Mouse (Mus musculus) cerebellum, postnatal 36 days (tissue): Measurements from ENCODE around the gene Ets2.
A peak's percentile ranks its signal among the peaks of the same experiment; 100 is the strongest.
"Not testable (repeated sequence)": the region's sequence is repeated elsewhere in the genome, so short reads cannot be mapped to it uniquely, and the experiment has no call there.

Experiments used
- DNase-seq, 2 experiments: peaks; one replicate each; pipeline ENCODE4 v3.0.0; 2021 to 2022; ENCODE audit warnings: mixed read lengths in 2 of 2

Gene Ets2

DNA sequence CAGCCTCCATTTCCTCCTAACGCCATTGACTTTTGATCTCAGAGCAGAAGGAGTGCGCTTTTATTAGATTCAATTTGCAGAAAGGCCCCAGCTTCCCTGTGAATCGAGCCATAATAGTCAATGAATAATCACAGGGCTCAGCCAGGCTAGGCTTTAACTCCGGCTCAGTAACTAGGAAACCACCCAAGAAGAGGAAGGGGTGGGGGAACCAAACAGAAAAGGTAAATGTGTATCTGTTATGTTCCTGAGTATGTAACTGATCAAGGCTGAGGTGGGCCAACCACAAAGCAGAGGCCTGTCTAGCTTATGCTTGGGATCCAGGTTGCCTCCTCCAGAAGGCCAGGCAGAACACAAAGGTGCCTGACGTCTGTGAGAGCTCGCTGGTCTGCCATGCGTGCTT, 1.7 kb upstream of the Ets2 start:
- DNase-seq = no peak

DNA sequence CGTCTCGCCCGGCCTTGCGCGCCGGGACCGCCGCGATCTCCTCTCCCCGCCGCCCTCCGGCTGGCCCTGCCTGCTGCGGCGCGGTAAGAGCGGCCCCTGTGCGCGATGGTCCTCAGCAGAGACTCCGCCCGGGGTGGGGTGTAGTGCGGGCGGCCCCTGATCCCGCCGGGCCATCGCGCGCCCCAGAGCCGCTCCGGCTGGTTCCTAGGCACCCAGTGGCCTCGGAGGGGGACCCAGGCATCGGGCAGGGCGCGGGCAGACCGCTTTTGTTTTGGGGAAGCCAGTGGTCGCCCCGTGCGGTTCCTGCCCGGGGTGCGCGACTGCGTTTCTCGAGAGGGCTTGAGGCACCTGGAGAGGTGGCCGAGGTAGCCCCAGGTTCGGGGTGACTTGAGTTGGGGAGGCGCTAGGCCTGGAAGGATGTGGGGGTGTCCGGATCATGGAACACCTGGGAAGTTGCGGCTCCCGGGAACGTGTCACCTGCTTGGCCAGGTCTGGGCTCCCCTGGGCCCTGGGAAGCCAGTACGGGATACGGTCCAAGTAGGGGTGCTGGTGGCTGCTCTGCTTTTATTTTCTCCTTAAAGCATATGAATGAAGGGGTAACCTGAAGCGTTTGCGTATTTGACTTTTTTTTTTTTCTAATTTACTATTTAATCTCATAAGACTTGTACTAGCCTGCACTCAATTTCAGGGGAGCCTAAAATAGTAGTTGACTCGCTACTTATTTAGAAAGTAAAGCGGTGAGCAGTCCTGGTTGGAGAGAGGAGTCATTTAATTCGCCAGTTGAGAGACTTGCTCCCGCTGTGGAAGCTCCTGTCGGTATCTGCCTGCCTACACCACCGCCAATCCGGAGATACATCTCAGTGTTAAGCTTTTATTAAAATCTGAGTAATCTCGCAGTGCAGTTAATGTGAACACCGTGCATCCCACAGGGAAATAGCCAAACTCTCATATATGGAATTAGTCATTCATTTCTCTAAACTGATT, 979 bp downstream of the Ets2 start:
- DNase-seq = peak; percentile 38 to 57

DNA sequence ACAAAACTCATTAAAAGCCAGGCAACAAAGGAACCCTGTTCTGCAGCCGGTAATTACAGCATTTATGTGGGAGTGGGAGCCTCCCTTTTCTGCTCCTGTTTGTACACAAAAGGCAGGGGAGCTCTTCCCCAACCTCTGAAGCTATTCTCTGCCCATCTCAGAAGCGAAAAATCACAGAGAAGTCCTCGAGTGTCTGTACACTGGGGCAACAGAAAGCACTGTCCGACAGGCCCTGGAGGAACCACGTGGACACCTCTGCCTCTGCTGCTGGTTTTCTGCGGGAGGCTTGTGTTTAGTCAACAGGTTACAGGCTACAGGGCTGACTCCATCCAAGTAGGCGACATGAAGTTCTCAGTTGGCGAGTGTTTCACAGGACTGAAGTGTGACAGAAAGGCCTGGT, 2.1 kb downstream of the Ets2 start:
- no peak for DNase-seq

DNA sequence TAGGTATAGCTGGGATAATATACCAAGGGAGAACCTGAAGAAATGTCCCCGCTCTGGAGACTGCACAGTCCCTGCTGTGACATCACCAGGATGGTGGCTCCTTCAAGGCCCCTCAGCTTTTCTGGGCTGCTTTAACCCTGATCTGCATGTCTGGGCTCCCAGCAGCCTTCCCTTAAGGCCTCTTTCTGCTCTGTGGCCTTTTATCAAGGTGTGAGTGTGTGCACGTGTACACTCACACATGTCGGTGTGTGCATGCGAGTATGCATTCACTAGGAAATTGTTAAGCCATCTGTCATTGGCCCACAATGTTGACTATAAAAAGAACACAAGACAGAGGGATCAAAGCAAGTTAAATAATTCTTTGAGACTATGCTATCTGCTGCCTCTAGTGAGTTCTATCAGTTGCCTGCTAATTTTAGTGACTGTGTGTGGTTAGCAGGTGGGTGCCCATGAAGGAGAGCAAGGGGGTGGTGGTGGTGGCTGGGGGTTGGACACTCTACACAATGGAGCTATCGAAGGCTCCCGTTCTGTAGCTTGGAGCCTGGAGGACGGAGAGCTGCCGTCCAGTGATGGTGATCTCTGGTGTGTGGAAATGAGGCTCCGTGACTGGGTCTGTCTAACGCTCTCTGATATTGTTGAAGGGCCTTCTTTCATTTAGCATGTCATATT, 2.9 kb downstream of the Ets2 start:
- no peak for DNase-seq

DNA sequence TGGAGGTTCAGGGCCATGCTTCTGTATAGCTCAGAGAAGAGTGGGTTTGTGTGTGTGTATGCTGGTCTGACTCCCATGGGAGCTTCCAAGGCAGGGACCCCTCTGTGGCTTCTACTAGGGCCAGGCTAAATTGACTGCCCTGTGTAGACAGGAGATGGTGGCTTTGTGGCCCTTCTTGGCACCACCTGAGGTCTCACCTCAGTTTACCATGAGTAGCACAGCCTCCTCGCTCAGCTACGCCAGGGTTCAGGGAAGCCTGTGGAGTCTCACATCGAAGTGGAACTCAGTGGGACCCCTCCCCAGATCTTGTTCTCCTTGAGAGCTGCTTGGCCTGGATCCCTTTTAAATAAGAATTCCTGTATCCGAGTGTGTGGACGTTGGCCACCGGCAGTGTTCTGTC, 3.9 kb downstream of the Ets2 start:
- DNase-seq = no peak

DNA sequence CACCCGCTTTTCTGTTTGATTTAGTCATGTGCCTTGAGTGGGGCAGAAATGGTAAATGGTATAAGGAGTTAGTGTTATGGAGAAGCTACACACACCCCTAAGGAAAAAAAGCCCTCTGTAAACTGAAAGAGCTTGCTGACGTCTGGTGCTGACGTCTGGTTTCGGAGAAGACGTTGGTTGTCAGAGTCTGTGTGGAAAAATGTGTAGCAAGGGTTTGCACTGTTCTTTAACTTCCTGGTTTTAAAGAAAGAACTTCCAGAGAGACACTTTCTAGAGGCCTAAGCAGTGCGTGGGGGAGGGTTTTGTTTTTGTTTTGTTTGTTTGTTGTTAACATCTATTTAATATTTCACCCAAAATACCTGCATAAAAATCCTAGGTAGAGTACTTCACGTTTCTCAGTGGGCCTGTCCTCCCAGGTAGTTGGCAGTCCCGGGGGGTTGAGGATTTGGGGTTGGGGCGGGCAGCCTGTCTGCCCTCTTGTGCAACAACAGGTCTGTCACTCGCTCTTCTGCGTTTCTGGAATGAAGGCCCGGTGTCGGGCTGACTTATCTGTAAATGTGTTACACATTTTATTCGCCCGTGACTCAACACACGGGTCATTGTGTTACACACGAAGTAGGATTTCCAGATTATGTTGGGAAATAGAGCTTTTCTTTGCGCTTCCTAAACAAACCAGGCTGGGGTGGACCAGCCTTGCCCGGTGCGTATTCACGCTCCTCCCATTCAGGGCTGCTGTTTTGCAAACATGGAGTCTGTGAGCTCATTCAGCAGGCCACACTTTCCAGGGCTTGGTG, 6.5 kb downstream of the Ets2 start:
- no peak for DNase-seq

DNA sequence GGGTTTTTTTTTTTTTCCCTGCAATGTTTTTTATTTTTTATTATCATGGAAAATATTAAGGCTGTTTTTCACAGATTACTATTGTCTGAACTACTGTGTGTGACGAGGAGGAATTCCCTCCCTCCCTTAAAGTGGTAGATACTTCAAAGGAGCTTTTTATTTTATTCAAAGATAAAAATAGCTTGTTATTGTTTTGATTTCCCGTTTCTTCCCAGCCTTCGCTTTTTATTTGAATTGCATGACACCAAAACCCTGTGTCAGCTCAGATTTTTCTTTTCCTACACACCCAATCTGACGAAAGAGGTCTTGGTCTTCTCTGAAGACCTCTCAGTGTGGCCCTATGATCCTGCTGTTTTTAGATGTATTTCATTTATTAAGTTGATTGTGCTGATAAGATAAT, 7.3 kb downstream of the Ets2 start:
- no peak for DNase-seq

DNA sequence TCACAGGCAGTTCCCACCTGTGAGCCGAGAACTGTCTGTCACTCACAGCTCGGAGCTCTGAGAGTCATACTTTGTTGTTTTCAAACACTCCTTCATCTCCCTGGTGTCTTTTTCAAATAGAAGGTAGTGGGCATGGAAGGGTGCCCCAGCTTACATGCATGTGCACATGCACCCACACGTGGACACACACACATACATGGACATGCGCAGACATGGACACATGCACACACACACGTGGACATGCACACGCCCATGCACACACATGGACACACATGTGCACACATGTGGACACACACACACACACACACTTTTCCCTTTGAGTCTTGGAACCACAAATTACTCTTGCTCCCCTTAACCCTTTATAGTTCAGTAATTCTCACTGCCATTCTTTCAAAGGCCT, 8.3 kb downstream of the Ets2 start:
- DNase-seq = no peak

DNA sequence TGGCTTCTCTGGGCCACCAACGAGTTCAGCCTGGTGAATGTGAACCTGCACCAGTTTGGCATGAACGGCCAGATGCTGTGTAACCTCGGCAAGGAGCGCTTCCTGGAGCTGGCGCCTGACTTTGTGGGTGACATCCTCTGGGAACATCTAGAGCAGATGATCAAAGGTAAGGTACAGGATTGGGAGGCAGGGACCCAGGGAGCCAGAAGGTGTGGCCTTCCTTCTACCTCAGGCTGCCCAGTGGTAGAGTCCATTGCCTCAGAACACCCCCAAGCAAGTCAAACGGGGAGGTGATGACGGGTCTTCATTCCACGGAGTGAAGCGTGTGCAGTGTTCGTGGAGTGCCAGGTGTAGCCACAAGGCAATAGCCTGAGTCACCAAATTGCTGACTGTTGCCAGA, 10.2 kb downstream of the Ets2 start:
- DNase-seq = no peak

DNA sequence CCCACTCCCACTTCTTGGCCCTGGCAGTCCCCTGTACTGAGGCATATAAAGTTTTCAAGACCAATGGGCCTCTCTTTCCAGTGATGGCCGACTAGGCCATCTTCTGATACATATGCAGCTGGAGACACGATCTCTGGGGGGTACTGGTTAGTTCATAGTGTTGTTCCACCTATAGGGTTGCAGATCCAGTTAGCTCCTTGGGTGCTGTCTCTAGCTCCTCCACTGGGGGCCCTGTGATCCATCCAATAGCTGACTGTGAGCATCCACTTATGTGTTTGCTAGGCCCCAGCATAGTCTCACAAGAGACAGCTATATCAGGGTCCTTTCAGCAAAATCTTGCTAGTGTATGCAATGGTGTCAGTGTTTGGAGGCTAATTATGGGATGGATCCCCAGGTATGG, 11.2 kb downstream of the Ets2 start:
- DNase-seq = not testable (repeated sequence)

DNA sequence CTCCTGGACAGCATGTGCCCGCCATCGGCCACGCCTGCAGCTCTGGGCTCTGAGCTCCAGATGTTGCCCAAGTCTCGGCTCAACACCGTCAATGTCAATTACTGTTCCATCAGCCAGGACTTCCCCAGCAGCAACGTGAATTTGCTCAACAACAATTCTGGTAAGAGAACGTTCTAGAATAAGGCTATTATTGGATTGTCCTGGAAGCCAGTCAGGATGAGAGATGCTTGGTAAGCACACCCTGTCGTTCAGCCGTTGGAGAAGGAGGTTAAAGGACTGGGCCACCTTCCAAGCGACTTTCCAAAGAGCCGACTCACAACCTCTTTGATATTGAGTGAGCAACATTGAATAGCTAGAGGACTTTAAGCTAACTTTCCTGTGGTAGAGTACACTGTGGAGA, 13.2 kb downstream of the Ets2 start:
- no peak for DNase-seq

DNA sequence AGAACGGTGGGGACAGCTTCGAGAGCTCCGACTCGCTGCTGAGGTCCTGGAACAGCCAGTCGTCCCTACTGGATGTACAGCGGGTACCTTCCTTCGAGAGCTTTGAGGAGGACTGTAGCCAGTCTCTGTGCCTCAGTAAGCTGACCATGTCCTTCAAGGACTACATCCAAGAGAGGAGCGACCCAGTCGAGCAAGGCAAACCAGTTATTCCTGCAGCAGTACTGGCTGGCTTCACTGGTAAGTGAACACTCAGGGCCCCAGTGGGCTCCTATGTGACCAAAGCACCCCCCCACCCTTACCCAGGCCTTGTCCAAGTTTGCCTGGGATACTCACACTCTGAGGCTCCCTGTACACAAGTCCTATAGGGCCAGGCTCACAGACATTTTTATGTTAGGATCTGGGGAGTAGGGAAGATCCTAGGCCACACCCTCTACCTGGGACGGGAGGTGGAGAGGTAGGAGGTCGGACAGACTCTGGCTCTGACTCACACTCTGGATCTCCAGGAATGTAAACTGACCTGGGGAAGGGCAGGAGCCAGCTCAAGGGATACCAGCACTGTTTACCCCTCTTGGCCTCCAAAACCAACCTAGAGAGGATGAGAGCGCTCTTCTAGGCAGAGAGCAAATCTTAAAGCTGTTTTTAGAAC, 14.3 kb downstream of the Ets2 start:
- no peak for DNase-seq

DNA sequence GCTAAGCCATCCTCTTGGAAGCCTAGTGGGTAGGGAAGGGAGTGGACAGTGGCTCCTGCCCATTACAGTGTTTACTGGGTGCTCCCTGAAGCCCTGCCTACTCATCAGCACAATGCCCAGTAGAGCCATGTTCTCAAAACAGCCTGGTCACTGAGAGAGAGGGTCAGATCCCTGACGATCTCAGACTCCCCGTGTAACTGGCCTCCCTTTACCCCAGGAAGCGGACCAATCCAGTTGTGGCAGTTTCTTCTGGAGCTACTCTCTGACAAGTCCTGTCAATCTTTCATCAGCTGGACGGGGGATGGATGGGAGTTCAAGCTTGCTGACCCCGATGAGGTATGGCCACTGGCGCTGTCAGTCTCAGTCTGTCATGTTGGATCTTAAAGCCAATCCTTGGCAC, 15.8 kb downstream of the Ets2 start:
- DNase-seq = no peak

DNA sequence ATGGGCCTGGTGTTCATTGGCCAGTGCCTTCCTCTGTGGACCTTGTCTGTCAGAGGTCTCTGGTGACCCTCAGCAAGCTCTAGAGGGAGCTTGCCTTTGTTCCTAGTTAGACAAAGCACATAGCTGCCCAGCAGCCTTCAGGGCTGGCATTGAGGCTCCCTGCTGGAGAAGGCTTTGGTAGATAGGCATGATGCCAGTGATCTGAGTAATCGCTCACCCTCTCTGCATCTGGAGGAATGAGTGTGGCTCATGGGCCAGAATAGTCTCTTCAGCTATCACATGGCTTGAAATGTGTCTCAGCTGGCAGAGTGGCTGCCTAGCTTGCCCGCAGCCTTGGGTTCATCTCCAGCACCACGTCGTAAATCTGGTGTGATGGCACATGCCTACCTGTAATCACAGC, 16.2 kb downstream of the Ets2 start:
- DNase-seq = no peak

DNA sequence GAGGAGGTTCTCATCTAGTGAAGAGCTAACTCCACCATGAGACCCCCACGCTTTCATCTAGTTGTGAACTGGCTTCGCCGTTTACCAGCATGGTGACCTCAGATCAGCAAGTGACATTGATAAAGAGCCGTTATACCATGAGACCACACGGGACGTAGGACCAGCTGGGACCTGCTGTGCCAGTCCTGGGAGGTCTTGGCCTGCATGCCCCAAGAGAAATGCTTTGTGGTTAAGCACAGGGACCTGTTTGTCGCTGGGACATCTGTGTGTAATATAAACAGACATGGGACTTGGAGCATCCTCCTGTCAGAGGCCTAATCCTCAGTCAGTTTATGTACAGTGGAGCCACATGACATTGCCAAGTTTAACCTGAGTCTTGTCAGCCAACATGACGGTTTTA, 18.7 kb downstream of the Ets2 start:
- DNase-seq = no peak

DNA sequence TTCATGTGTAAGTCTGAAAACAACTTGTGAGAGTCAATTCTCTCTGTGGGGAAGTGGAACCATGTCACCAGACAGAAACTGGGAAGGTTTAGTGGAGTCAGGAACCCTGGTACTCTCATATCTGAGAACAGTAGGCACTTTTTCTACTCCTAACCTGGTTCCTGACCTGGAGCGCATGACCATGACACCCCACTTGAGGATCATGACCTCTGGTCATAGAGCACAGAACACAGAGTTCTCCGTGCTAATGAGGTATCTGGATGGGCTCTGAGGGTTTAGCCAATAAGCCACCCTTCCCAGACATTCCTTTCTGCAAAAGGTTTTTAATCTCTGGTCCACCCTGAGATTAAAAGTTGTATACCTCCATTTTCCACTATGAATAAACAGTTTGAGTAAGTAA, 22.4 kb downstream of the Ets2 start:
- DNase-seq = no peak

DNA sequence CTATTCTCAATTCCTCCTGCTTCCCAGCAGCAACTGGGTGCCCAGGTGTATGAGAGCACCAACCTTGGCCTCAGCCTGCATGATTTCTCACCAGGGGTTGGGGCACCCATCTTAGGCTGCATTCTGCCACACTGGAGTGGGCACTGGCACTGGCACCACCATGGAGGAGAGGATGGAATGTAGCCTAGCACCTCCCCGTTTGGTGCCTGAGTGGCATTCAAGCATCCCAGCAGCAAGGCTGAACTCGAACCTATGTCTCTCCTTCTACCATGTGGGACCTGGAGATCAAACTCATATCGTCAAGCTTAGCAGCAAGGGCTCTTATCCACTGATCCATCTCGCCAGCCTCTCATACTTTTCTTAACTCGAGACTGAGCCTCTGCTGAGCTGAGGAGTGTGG, 22.9 kb downstream of the Ets2 start:
- DNase-seq = no peak

DNA sequence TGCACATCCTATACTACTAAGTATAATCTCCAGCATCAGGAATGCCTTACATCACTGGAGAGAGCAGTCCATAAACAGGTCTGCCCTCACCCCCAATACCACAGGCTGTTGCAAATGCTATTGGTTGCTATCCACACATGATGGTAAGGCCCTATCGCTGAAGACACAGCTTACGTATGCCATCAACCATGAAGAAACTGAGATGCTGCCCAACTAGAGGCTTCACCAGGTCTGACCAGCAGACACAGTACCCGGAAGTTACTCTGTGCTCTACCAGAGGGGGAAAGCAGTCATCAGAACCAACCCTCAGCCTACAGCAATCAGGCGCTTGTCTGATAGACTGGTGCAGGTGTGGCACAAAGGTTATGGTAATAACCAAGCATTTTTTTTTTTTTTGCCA, 24.9 kb downstream of the Ets2 start:
- DNase-seq = no peak

DNA sequence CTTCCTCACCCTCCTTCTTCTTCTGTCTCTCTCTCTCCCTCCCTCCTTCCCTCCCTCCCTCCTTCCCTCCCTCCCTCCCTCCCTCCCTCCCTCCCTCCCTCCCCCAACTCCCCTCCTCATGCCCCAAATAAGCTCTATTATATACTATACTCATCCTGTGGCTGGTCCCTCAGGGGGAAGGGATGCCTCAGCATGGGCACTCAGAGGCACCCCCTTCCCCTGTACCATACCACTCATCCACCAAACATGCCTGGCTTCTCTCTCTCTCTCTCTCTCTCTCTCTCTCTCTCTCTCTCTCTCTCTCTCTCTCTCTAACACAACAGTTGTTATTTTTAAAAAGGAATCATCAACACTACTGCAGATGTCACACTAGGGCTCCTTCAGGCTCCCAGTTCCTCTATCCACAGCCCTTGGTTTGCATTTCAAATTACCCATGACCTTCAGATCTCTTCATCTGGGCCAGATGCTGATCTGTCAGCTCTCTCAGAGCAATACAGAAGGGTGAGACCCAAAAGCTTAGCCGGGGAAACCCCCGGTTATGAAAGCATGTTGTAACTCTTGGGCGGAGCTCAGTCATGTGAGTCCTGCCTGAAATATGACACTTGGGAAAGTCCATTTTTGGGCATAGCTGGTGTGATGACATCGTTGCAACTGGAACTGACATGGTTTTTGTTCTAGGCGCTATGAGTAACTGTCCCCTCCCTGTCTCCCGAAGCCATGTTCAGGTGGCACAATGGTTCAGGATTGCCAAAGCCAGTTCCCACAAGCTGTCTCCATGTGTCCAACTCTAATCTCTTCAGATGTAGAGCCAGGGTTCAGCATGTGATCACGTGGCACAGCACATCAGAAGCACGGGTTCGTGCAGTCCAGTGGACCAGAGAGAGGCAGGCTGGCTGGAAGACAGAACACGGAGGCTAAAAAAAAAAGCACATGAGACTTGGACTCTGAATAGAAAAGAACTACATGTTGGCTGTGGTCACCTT, 26.9 kb downstream of the Ets2 start:
- DNase-seq = no peak

DNA sequence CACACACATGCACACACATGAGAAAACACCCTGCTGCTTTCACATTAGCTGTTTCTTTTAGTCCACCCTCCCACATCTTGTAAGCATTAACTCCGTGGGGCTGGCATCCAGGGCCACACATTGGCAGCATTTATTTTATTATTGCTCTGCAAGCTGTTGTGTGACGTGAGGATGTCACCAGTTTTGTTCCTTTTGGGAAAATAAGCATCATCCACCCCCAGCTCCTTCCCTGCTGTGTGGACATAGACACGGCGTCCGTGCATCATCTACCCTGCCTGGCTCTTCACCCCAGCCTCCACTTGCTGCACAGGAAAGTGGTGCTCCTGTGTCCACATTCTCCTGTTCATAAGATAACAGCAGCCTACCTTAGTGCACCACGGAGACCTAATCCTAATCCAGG, 27.9 kb downstream of the Ets2 start:
- DNase-seq = no peak

DNA sequence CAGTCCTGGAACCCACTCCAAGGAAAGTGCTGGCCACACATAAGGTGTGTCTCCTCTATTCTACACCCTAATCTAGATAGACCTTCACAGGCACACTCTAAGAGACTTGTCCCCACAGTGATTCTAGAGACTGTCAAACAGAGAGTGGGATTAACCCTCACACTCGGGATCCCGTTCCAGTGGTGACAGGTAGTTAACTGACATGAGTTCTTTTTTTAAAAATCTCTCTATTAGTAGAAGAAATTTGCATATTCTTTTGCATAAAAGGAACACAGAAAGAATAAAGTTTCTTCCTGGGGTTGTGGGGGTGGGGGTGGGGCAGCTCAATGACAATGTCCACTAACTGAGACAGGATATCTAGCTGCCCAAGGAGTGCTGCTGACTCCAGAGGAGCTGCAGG, 32.9 kb downstream of the Ets2 start:
- no peak for DNase-seq

DNA sequence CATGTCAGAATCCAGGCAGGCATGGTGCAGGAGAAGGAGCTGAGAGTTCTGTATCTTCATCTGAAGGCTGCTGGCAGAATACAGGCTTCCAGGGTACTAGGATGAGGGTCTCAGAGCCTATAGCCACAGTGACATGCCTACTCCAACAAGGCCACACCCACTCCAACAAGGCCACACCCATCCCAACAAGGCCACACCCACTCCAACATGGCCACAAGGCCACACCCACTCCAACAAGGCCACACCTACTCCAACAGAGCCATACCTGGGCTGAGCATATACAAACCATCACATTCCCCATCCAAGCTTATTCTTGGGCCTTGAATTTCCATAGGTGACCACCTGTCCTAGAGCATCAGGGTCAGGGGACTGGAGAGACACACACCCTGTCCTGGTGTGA, 34.2 kb downstream of the Ets2 start:
- DNase-seq = no peak
